Mouse (Mus musculus): ENCODE measurements at regions not wholly inside any gene's neighbourhood (a gene's known extent, or its start where the extent isn't known, plus 50 kb on each side); places are given as distances from the start of the nearest gene placed in this dataset.

DNA sequence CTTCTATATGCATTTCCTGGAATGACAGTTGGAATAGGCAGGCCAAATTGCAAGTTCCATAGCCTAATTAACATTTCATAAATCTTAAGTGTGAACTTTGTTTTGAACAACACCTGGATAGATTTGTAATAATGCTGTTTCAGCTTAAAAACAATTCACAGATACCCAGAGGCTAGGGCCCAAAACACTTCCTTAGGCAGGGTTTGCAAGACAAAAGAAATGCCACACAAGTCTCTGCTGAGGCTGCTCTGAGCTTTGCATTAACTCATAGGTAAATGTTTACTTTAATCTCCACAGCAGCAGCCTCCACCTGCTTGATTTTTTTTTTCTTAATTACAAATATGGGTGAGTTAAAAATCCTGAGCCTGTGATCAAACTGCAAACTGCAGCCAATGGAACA is 118.4 kb downstream of the Gnat3 start:
- Histone ChIP-seq H3K4me3 (no peak overlapping the region), H3K36me3 (replicated peaks) (no peaks in the 10 kb centered on the region), H3K27me3 (ENCODE audit: poor library complexity, severe bottlenecking) (no peaks in the 10 kb centered on the region), H3K9me3 (no peaks in the 10 kb centered on the region), H3K4me1 (no peaks in the 10 kb centered on the region), H3K27ac (no peak overlapping the region)
- DNase-seq (ENCODE audit: extremely low spot score, low spot score) = no peak

DNA sequence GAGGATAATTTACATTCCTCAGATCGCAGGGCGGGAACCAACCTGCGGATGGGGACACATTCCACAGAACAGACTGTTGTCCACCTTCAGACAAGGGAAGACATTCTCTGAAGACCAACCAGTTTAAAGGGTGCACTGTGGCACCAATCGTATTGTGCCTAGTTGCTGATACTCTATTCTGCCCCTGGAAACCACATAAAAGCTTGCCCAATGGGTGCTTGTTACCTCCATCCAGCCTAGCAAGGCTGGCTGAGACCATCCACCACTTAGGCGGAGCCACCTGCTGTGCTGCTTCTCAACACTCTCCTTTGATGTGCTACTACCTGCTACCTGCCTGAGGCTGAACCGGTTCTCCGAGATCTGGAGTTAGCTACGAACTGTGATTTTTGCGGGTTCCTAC is 119.9 kb downstream of the Gnat3 start:
- no peaks in the 10 kb centered on the region for H3K9me3 ChIP-seq
- no peaks in the 10 kb centered on the region for H3K27me3 ChIP-seq (ENCODE audit: poor library complexity, severe bottlenecking)
- 79% methylated on average over 9 of the region's 9 CpGs for whole genome bisulfite sequencing
- H3K4me3 ChIP-seq = no peak overlapping the region
- no peak overlapping the region for H3K27ac ChIP-seq
- H3K4me1 ChIP-seq = no peaks in the 10 kb centered on the region
- no peak for DNase-seq (ENCODE audit: extremely low spot score, low spot score)
- no peaks in the 10 kb centered on the region for H3K36me3 ChIP-seq (replicated peaks)

DNA sequence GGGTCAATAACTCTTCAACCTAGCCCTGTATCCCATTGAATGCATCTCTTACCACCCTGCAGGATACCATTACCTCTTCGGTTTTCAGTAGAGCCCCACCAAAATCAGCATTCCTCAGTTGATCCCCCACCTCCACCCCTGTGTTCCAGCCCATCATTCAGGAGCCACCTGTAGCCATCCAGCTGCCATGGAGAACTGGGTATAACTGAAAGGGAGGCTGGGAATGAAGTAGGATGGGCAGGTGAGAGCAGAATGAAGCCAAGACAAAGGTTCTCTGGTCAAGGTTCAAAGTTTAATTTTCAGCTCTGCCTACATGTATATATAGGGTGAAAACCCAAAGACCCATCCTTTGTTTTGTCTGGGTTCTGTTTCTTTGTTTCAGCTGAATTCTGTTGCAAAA is 121.4 kb downstream of the Gnat3 start:
- Histone ChIP-seq H3K36me3 (replicated peaks) (no peaks in the 10 kb centered on the region), H3K27ac (no peak overlapping the region), H3K4me1 (no peaks in the 10 kb centered on the region), H3K9me3 (no peaks in the 10 kb centered on the region), H3K4me3 (no peak overlapping the region), H3K27me3 (ENCODE audit: poor library complexity, severe bottlenecking) (no peaks in the 10 kb centered on the region)
- DNase-seq (ENCODE audit: extremely low spot score, low spot score) = no peak
- WGBS = 72% methylated on average over 1 of the region's 1 CpGs

DNA sequence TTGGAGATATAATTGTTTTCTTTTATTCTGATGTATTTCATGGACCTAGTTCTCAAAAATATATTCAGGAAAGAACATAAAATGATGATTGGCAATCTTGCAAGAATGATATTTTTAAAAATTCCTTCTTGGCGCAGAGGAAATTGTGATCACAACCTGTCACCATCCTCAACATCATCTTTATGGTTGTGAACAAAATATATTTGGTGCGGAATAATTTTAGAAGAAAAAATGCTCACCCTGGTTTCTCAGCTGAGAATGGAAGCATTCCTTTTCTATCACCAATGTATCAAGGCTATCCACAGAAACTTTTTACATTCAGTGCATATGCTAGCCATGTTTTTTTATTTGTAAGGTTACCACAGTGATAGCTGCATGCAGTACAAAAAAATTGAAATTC is 123.1 kb downstream of the Gnat3 start:
- peaks cover 7% of the 10 kb centered on the region for H3K4me1 ChIP-seq
- no peaks in the 10 kb centered on the region for H3K9me3 ChIP-seq
- H3K4me3 ChIP-seq = no peak overlapping the region
- 93% methylated on average over 2 of the region's 2 CpGs for WGBS
- DNase-seq (ENCODE audit: extremely low spot score, low spot score) = no peak
- no peaks in the 10 kb centered on the region for H3K27me3 ChIP-seq (ENCODE audit: poor library complexity, severe bottlenecking)
- H3K27ac ChIP-seq = no peak overlapping the region
- H3K36me3 ChIP-seq (replicated peaks) = no peaks in the 10 kb centered on the region

DNA sequence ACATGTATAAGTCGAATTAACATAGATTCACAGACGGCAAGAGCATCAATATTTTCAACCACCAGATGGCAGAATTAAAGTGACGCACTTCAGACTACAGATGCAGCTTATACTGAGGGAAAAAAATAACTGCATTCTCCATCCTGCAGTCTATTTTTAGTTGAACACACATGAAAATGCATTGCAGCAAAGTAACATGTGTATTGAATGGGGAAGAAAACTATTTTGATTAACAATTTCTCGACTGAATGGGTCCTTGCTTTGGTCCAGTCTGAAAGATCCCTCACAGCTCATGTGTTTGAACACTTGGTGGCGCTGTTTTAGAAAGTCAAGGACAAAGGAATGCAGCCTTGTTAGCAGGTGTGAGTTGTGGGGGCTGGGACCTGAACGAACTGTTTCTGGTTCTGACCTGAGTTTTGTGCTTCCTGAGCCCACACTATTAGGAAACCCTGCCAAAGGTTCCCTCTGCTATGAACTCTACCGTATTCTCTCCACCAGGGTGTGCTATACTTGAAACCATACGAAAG is 125.6 kb downstream of the Gnat3 start:
- H3K27ac ChIP-seq = no peak overlapping the region
- no peaks in the 10 kb centered on the region for H3K27me3 ChIP-seq (ENCODE audit: poor library complexity, severe bottlenecking)
- H3K4me3 ChIP-seq = no peak overlapping the region
- H3K36me3 ChIP-seq (replicated peaks) = no peaks in the 10 kb centered on the region
- no peaks in the 10 kb centered on the region for H3K9me3 ChIP-seq
- WGBS = 45% methylated on average over 8 of the region's 8 CpGs
- no peak for DNase-seq (ENCODE audit: extremely low spot score, low spot score)
- peaks cover 7% of the 10 kb centered on the region for H3K4me1 ChIP-seq

DNA sequence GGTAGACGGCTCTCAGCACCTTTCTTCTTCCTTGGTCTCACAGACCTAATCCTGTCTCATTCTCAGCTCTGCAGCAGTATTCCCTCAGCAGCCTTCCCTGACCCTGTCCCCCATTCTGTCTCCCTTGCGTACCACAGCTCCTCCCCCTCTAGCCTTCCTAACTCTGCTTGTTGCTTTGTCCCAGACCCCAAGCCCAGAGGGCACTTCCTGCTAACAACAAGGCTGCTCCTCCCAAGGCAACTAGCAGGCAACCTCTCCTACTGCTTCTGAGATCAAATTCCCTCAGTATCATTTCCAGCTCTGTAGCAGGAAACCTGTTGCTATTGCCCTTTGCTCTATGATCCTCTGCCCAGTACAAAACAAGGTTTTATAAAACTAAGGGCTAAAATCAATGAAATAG is 127.6 kb downstream of the Gnat3 start:
- H3K36me3 ChIP-seq (replicated peaks) = no peaks in the 10 kb centered on the region
- H3K27ac ChIP-seq = peak overlapping the region; percentile 51; the same call in 1 of the 2 replicates
- no peak overlapping the region for H3K4me3 ChIP-seq
- no peaks in the 10 kb centered on the region for H3K9me3 ChIP-seq
- peaks cover 7% of the 10 kb centered on the region for H3K4me1 ChIP-seq
- no peak for DNase-seq (ENCODE audit: extremely low spot score, low spot score)
- 40% methylated on average over 2 of the region's 2 CpGs for WGBS
- no peaks in the 10 kb centered on the region for H3K27me3 ChIP-seq (ENCODE audit: poor library complexity, severe bottlenecking)

DNA sequence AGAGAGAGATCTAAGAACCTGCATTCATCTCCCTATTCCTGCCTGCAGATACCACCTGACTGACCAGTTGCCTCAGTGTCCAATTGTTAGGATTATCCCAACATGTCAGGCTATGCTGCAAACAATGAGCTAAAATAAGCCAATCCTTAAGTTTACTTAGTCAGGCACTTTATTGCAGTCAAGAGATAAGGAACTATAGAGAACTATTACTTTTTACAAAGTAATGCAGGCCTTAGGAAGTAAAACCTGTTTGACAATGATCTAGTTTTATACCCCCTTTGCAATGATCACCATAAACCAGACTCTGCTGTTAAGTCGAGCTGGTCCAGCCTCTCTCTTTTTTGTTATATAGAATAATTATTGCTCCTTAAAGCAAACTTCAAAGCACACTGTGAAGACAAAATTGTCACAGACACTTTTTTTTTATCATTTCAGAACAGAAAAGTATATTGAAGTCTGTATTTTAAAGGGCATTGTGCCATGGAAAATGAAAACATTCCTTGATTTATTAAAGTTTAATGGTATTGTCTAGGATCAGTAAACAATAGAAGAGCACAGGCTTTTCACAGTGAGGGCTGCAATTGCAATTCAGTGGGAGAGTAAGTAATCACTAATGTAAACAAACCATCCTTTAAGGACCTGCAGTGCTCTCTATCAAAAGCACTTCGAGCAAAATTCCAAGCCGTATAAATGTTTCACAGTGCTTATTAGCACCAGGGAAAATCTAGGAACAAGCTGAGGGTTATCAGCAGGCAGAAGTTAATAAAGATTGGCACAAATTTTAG is 152.7 kb downstream of the Gnat3 start:
- H3K27me3 ChIP-seq (ENCODE audit: poor library complexity, severe bottlenecking) = no peaks in the 10 kb centered on the region
- 48% methylated on average over 3 of the region's 3 CpGs for WGBS
- no peak for DNase-seq (ENCODE audit: extremely low spot score, low spot score)

DNA sequence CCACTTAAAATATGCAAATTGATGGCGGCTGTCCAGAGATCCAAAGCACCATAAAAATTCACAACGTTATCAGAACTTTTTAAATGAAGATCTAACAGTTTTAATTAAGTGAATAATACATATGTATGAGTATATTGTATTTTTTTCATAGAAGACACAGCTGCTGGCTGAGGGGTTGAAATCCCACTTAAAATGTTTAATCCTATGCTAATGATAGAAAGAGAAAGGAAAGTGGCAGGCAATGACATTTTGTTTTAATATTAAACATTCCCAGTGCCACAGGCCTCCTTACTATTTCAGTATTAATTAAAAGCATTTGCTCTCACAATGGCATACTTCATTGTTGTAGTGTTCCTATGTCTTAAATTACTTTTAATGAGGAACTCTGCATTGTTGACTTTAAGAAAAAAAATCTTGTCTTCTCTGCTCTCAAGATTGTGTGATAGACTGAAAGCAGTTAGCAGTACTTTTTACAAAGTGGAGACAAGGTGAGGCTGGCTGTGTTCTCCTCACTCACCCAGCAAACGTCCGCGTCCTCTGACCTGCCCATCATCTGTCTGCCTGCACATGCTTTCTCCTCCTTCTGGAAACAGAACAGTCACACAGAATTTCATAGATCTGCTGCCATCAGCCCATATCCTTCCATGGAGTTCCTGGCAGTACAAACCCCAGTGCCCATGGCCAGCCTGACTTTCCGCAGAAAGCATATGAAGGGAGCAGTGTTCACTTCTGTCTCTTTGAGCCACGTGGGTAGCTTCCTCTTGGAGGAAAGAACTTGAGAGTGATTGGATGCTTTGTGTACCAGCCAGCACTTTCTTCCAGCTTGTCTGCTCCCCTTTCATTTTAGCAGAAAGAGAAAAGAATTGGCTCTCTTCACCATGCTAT is 173.7 kb downstream of the Gnat3 start:
- peaks cover 8% of the 10 kb centered on the region for H3K4me1 ChIP-seq
- no peak overlapping the region for H3K27ac ChIP-seq

More for the DNA sequence above, 152.7 kb downstream of the Gnat3 start:
- Histone ChIP-seq H3K4me3 (no peak overlapping the region), H3K9me3 (no peaks in the 10 kb centered on the region), H3K27ac (no peak overlapping the region), H3K4me1 (no peaks in the 10 kb centered on the region), H3K36me3 (replicated peaks) (no peaks in the 10 kb centered on the region)

DNA sequence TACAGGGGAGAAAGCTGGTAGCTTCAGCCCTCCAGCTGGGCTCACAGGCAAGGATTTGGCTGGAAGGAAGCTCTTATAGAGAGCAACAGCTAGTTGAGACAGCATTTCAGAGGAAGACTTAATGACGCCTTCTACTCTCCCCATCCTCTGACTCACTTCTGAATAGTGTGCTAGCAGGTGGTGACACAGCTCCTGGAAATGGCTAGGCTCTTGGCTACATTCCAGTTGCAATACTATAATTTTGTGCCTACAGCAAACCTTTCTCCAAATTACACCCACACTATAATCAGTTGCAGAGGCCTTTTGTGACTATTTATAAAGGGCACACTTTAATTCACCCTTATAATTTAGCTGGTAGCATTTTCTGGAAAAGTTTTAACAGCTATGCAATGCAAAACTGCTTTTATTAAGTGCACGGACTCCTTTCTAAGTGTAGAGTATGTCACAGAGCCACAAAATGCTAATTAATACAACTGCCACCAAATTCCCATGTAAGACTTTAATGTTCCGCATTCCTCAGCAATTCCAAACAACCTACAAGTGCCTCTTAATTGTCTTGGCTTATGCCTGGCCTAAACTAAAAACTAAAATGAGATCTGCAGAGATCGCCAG is 175.2 kb downstream of the Gnat3 start:
- Histone ChIP-seq H3K27me3 (ENCODE audit: poor library complexity, severe bottlenecking) (no peaks in the 10 kb centered on the region), H3K4me3 (no peak overlapping the region), H3K4me1 (peaks cover 8% of the 10 kb centered on the region), H3K36me3 (replicated peaks) (no peaks in the 10 kb centered on the region), H3K9me3 (no peaks in the 10 kb centered on the region), H3K27ac (no peak overlapping the region)
- DNase-seq (ENCODE audit: extremely low spot score, low spot score) = no peak
- WGBS = 68% methylated on average over 4 of the region's 4 CpGs

More for the DNA sequence above, 173.7 kb downstream of the Gnat3 start:
- WGBS = 71% methylated on average over 7 of the region's 7 CpGs
- no peaks in the 10 kb centered on the region for H3K9me3 ChIP-seq
- H3K36me3 ChIP-seq (replicated peaks) = no peaks in the 10 kb centered on the region
- no peak for DNase-seq (ENCODE audit: extremely low spot score, low spot score)
- H3K4me3 ChIP-seq = no peak overlapping the region
- no peaks in the 10 kb centered on the region for H3K27me3 ChIP-seq (ENCODE audit: poor library complexity, severe bottlenecking)

DNA sequence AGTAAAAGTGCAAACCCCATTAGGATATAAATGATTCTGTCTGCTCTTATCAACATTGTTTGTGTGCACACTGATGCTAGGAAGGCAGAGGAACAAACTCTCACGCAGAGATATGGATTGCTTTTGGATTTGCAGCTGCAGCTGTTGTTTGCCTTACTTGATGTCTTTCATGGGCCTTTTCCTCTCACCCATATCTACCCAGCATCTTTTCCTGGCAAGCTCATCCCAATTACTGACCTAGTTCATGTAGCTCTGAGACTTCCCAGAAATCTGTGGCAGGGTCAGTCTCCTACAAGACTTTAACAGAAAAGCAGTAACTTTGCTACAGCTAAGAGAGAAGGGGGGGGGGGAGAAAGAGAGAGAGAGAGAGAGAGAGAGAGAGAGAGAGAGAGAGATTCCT is 189.9 kb downstream of the Gnat3 start:
- Histone ChIP-seq H3K9me3 (no peaks in the 10 kb centered on the region), H3K4me1 (no peaks in the 10 kb centered on the region), H3K27ac (no peak overlapping the region), H3K4me3 (no peak overlapping the region), H3K36me3 (replicated peaks) (no peaks in the 10 kb centered on the region), H3K27me3 (ENCODE audit: poor library complexity, severe bottlenecking) (no peaks in the 10 kb centered on the region)
- 83% methylated on average over 1 of the region's 1 CpGs for WGBS
- no peak for DNase-seq (ENCODE audit: extremely low spot score, low spot score)

DNA sequence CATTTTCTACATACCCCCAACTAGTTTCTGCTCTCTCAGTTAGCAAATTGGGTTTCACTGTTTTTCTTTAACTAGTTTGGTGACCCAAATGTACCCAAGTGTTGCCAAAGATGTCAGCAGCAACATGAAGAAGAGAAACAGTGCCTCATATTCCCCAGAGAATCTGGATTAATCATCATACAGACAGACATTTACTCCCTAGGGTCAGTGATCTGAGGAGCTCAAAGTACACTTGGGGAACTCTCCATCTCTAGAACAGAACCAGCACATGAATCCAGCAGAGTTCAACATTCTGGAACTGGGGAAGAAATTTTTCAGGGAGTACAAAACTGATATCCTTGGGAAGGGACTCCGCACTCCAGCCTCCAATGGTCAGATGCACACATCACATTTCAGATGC is 191.4 kb downstream of the Gnat3 start:
- DNase-seq (ENCODE audit: extremely low spot score, low spot score) = no peak
- 0 out of 2 replicates have a peak, but pooled peaks cover 4% of the 10 kb centered on the region for H3K9me3 ChIP-seq
- WGBS = 97% methylated on average over 1 of the region's 1 CpGs
- no peaks in the 10 kb centered on the region for H3K4me1 ChIP-seq
- no peaks in the 10 kb centered on the region for H3K36me3 ChIP-seq (replicated peaks)
- no peak overlapping the region for H3K4me3 ChIP-seq
- no peaks in the 10 kb centered on the region for H3K27me3 ChIP-seq (ENCODE audit: poor library complexity, severe bottlenecking)
- H3K27ac ChIP-seq = no peak overlapping the region

DNA sequence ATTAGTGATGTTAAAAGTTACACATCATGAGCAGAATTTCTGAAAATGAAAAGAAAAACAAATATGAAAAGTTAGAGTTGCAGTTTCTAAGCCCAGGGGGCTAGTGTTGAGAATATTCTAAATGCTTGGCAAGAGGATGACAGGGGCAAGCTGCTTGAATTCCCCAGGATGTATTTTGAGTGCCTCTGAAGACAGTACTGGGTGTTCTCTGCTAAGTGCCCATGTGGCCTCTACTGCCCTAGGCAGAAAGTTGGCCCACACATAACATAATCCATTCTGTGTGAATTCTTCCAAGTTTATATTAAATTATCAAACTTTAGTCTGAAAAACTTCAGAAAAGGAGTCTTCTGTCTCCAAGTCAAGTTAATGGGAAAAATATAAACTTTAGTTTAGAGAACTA is 196.6 kb downstream of the Gnai1 start:
- Histone ChIP-seq H3K4me3 (no peak overlapping the region), H3K27ac (no peak overlapping the region), H3K9me3 (0 out of 2 replicates have a peak, but pooled peaks cover 1% of the 10 kb centered on the region), H3K27me3 (ENCODE audit: poor library complexity, severe bottlenecking) (no peaks in the 10 kb centered on the region), H3K4me1 (no peaks in the 10 kb centered on the region), H3K36me3 (replicated peaks) (no peaks in the 10 kb centered on the region)
- DNase-seq (ENCODE audit: extremely low spot score, low spot score) = no peak

DNA sequence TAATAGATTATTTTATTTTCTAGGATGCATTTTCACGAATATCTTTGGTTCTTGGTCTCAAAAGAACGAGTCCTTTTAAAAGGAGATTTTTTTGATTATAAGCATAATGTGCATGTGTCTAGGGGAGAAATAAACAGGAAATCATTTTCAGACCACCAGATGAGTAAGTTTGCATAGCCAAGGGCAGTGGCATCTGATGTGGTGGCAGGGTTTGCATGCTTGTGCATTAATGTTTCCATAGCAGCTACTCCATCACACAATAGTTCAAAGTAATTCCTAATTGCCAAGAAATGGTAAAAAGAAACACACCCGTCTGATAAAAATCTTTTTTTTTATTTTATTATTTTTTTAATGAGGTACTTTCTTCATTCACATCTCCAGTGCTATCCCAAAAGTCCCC is 182.3 kb downstream of the Gnai1 start:
- DNase-seq (ENCODE audit: extremely low spot score, low spot score) = no peak
- H3K27me3 ChIP-seq (ENCODE audit: poor library complexity, severe bottlenecking) = no peaks in the 10 kb centered on the region
- no peaks in the 10 kb centered on the region for H3K4me1 ChIP-seq
- H3K9me3 ChIP-seq = no peaks in the 10 kb centered on the region
- WGBS = 87% methylated on average over 3 of the region's 3 CpGs
- H3K36me3 ChIP-seq (replicated peaks) = no peaks in the 10 kb centered on the region
- H3K4me3 ChIP-seq = no peak overlapping the region
- H3K27ac ChIP-seq = no peak overlapping the region

Data from forebrain, embryonic 10.5 days (tissue).